Mouse (Mus musculus): Measurements from ENCODE around the gene Commd6. TPM values are rescaled to one million over a fixed set of nuclear protein-coding genes. Genes with fewer than 3 reads are reported as not detected.

The Commd6 gene
- total RNA-seq (2021), result 10 to 100 TPM; 28.9 to 31.5 TPM

DNA sequence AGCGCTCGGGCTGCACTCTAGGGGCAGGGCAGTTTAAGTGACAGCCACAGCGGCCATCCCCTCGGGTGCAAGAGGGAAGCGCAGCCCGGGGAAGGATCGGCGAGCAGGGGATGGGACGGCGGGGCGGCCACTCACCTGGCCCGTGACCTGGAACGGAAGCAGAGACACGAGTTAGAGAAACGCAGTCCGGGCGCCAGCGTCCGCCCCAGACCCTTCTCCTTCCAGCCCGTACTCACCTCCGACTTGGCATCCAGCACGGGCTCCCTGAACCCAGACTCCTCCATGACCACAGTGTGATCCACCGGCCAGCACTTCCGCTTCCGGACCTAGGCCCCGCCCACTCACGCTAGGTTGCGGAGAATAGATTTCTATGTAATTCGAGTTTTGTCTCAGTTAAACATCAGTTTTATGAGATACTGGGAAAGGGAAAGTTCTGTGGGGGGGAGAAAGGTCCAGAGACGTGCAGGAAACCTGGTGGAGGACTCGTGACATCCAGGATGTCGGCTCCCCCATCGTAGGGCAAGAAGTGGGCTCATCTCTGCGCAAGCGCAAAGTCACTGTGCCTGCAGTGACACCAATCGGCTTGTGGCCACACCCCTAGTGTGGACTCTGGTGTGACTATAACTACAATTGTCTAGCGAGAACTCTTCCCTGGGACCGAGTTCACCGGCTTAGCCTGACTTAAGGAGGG is at the start of gene Commd6:
Commd6 (minus strand) TSS at position 534 of the 691 bp plus-strand sequence.
- intact Hi-C loops (cut with DNase I), result no loop called here
- peak; percentile 87 to 91 for DNase-seq

DNA sequence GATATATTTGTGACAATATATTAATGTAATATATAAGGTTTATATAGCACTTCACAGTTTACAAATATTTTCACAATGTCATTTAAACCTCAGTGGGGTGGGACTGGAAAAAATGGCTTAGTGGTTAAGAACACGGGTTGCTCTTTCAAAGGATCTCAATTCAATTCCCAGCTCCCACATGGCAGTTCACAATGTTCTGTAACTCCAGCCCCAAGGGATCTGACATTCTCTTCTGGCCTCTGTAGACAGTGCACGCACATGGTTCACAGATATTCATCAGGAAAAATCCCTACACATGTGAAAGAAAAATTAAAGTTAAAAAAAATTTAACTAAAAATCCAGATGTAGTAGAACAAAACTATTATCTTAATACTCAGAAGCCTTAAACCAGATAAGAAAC is 47.9 kb upstream of the Commd6 start:
- no peak for DNase-seq
- intact Hi-C loops (cut with DNase I), result no loop called here

DNA sequence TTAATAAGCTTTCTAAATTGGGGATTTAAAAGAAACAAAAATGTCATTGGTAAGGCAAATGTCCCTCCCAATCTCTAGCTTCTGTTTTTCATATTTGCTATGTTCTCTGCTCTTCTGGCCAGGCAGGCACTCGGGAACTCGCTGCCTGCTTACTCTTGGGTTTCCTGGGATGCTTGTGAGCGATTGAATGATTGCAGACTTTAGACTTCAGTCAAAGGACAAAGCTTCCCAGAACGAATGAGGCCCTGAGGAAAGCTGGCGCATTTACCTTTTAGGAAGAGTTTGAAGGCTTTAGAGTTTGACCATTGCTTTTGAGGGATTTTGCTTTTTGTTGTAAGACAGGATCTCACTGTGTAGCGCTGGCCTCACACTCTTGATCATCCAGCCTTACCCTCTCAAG is 47.2 kb upstream of the Commd6 start:
- no peak for DNase-seq
- intact Hi-C loops (cut with DNase I), result no loop called here

DNA sequence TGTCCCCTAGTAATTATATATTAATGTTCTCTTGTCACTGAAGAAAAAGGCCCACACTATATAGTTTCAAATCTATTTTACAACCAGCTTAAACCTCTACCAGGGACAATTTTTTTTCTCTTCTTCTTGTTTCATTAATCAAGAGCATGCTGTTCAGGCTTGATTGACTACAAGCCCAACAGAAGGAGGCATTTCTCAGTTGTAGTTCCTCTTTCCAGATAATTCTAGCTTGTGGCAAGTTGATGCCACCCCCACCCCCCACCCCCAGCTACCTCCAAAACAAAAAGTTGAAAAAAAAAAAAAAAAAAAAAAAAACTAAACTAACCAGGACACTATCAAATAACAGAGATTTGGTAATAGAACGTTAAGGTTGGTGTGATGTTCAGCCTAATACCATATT is 31.7 kb upstream of the Commd6 start:
- intact Hi-C loops (cut with DNase I), result no loop called here
- DNase-seq, result no peak

DNA sequence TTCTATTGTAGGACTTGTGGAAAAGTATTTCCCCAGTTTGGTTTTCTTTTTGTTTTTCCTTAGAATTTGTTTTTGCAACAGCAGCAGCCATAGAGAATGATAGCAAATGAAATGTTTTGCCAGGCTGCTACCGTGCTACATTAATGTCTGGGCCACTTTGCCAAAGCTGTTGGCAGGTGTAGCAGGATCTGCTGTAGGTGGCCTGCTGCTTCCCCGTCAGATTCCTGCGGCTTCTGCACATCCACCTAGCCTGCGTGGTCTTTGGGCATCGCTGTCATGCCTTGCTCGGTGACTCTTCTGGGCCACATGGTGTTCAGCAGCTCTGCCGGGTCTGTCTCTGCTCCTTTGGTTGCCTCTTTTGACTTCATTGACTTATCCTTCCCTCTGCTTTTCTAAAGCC is 28.1 kb upstream of the Commd6 start:
- DNase-seq, result no peak

GRCm38 (mm10) chr14:101666536-101666935 is 26.1 kb upstream of the Commd6 start:
- intact Hi-C loops (cut with DNase I), result no loop called here
- no peak for DNase-seq

More for the DNA sequence above, 28.1 kb upstream of the Commd6 start:
- intact Hi-C loops (cut with DNase I), result no loop called here

- intact Hi-C loops (cut with DNase I), result no loop called here
- DNase-seq, result no peak
These were observed 25.6 kb upstream of the Commd6 start for GRCm38 (mm10) chr14:101666056-101666455.

- no peak for DNase-seq
- intact Hi-C loops (cut with DNase I), result no loop called here
These were observed 23.8 kb upstream of the Commd6 start for GRCm38 (mm10) chr14:101664274-101664673.

- intact Hi-C loops (cut with DNase I), result no loop called here
- no peak for DNase-seq
These were observed 21.3 kb upstream of the Commd6 start for GRCm38 (mm10) chr14:101661654-101662412.

GRCm38 (mm10) chr14:101656307-101656706 is 15.8 kb upstream of the Commd6 start:
- intact Hi-C loops (cut with DNase I), result no loop called here
- no peak for DNase-seq

GRCm38 (mm10) chr14:101654526-101654909 is 14.0 kb upstream of the Commd6 start:
- no peak for DNase-seq
- intact Hi-C loops (cut with DNase I), result loop anchor here (5.0 kb wide), 3 partner anchors 47 to 192 kb away; partner anchors contain the start of genes Gm9922, Lmo7 and Tbc1d4

DNA sequence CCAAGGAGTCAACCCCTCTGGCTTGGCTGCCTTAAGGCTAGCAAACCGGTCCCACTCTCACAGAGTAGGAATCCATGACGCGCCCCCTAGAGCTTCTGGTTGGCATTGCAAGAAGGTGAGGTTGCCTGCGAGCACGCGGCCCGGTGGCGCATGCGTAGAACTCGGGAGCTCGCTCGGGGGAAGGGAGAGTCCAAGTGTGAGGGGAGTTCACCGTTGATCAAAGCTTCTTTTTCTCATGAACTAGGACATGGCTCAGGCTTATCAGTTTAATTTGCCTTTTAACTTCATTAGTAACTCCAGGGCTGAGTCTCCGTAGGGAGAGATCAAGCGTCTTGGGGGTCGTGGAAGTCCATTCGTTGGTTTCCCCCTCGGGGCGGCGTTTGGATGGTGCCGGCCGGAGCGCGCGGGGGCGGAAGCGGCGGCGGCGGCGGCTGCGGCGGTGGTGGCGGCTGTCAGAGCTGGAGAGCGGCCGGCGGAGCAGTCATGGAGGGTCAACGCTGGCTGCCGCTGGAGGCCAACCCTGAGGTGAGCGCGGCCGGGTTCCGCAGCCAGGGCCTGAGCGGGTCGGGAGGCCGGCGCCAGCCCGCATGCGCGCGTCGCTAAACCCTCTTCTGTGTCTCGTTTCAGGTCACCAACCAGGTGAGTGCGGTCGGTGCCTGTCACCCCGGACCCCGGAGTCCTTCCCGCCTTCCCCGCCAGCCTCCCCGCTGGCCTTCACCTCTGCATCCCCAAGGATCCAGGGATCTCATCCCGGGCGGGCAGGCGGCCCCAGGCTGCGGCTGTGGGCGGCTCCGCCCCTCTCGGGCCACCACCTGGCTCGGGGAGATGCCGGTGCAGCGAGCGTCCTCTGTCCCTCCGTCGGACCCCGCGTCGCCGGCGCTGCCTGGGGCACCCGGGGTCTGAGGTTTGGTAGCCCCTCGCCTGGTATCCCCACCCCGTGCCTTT is 13.4 kb upstream of the Commd6 start, which contains the start of gene Uchl3:
Uchl3 (plus strand) TSS at position 387 of the 945 bp plus-strand sequence.
- intact Hi-C loops (cut with DNase I), result loop anchor here (1.0 to 5.0 kb wide), 4 partner anchors 47 to 192 kb away; partner anchors contain the start of genes Gm9922, Lmo7 and Tbc1d4
- peak; percentile 99 for DNase-seq

GRCm38 (mm10) chr14:101652571-101652970 is 12.1 kb upstream of the Commd6 start:
- intact Hi-C loops (cut with DNase I), result loop anchor here (5.0 kb wide), 3 partner anchors 45 to 190 kb away; partner anchors contain the start of genes Gm9922, Lmo7 and Tbc1d4
- no peak for DNase-seq

- intact Hi-C loops (cut with DNase I), result loop anchor here (5.0 kb wide), 3 partner anchors 43 to 188 kb away; partner anchors contain the start of genes Gm9922, Lmo7 and Tbc1d4
These were observed 10.1 kb upstream of the Commd6 start for GRCm38 (mm10) chr14:101650551-101650950.

DNA sequence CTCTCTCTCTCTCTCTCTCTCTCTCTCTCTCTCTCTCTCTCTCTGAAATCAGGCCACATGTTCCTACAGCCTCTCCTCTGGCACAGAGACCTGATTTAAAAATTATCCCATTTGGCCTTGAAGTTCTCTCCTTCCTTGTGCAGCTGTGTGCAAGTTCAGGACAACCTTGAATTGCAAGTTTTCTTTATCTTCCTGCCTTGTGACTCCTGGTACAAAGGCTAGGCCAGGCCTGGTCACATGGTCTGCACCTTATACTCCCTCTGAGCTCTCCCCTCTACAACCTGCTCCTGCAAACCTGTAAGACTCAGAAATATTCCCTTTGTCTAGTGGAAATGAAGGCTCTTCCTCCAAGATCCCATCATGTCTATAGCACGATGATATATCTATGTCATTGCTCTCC is 4.5 kb upstream of the Commd6 start:
- intact Hi-C loops (cut with DNase I), result no loop called here
- no peak for DNase-seq

More at GRCm38 (mm10) chr14:101650551-101650950, 10.1 kb upstream of the Commd6 start:
- no peak for DNase-seq

- DNase-seq, result no peak
- intact Hi-C loops (cut with DNase I), result no loop called here
These were observed 3.1 kb downstream of the Commd6 start for GRCm38 (mm10) chr14:101637381-101637780.

DNA sequence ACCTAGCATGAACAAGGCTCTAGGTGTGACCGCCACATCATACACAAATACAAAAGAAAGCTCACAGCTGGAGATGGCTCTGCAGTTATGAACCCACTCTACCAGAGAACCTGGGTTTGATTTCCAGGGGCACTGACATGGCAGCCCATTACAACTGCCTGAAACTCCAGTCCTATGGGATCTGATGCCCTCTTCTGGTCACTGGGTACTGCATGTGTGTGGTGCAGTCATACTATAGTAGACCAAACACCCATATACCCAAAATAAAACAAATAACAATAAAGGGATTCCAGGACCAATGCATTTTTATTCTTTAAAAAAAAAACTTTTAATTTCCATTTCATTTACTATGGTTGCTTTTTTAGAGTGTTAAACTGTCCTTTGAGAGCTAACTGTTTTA is 4.7 kb downstream of the Commd6 start:
- intact Hi-C loops (cut with DNase I), result no loop called here
- no peak for DNase-seq

GRCm38 (mm10) chr14:101630548-101630947 is 9.9 kb downstream of the Commd6 start:
- intact Hi-C loops (cut with DNase I), result no loop called here
- no peak for DNase-seq

DNA sequence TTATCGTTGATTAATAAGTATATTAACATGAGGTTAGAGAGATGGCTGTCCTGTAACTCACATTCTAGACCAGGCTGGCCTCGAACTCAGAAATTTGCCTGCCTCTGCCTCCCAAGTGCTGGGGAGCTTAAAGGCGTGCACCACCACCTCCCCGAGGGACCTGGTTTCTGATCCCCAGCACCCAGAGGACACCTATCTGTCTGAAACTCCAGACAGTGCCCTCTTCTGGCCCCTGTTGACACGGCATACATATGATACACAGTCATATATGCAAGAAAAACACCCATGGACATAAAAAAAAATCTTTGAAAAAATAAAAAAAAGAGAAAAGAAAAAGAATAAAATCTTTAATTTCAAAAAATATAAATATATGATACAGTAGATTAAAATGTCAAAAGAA is 22.8 kb downstream of the Commd6 start:
- no peak for DNase-seq
- intact Hi-C loops (cut with DNase I), result no loop called here

DNA sequence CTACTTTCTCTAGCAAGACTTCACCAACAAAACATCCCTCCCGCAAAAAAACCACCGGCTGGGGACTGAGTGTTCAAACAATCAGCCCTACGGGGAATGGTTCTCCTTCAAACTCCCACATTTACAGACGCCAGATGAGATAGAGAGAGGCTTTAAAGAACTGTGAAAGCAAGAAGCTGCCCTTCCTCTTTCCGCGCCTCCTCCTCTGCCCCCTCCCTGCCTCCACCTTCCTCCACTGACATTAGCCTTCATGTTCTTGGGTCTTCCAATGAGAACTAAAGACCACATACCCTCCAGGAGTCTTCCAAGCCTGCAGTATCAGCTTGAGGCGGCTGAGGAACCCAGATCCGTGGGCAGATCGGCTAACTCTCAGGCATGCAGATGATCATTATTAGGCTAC is 24.3 kb downstream of the Commd6 start:
- DNase-seq, result no peak
- intact Hi-C loops (cut with DNase I), result no loop called here

Data from heart, postnatal 36 days (tissue).